Mouse (Mus musculus): ENCODE results near the gene Egflam.

The Egflam gene

GRCm38 (mm10) chr15:7173776-7174175, 224.4 kb downstream of the Egflam start:
- no peak for DNase-seq (ENCODE audit: low read depth)

GRCm38 (mm10) chr15:7173346-7173745, 224.8 kb downstream of the Egflam start:
- DNase-seq (ENCODE audit: low read depth) = no peak

- no peak for DNase-seq (ENCODE audit: low read depth)
Measured at GRCm38 (mm10) chr15:7172875-7173274, 225.3 kb downstream of the Egflam start.

- no peak for DNase-seq (ENCODE audit: low read depth)
Measured at GRCm38 (mm10) chr15:7167906-7168532, 230.2 kb downstream of the Egflam start.

GRCm38 (mm10) chr15:7167238-7167905, 230.8 kb downstream of the Egflam start:
- DNase-seq (ENCODE audit: low read depth) = no peak

- DNase-seq (ENCODE audit: low read depth) = no peak
Measured at GRCm38 (mm10) chr15:7166735-7167134, 231.5 kb downstream of the Egflam start.

GRCm38 (mm10) chr15:7163851-7164250, 234.3 kb downstream of the Egflam start:
- no peak for DNase-seq (ENCODE audit: low read depth)

GRCm38 (mm10) chr15:7160321-7160720, 237.9 kb downstream of the Egflam start:
- DNase-seq (ENCODE audit: low read depth) = no peak

- no peak for DNase-seq (ENCODE audit: low read depth)
Measured at GRCm38 (mm10) chr15:7159869-7160268, 238.3 kb downstream of the Egflam start.

- DNase-seq (ENCODE audit: low read depth) = no peak
Measured at GRCm38 (mm10) chr15:7157658-7158057, 240.5 kb downstream of the Egflam start.

All from c-Kit-positive CD71-negative TER-119-negative erythroid progenitor cells, embryonic 14.5 days (primary cell).